Mouse (Mus musculus): ENCODE data around the gene Idh3a. TPM values are rescaled to one million over a fixed set of nuclear protein-coding genes. Genes with fewer than 3 reads are reported as not detected.

Idh3a gene
- polyA plus RNA-seq, 1 experiment from 2014 or later: 141 TPM

DNA sequence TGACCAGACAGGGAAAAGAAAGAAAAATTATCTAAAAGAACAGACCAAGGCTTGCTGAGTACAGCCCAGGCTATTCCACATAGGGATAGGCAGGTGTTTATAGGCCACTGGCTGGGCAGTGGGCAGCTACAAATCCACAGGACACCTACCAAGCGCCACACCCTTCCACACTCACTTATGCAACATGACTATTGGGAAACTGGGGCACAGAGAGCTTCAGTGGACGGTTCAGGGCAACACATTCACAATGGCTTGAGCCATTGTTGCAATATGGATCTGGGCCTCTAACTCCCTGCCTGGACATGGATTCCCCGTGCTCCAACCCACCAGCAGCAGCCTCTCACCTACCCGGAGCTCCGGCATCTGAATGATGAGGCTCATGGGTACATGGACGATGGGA lies 36.7 kb upstream of the Idh3a start:
- 84% methylated on average over 6 of the region's 6 CpGs for WGBS
- H3K4me1 ChIP-seq (ENCODE audit: control insufficient read depth, insufficient read depth, low read length): no peaks in the 10 kb centered on the region
- no peak overlapping the region for H3K4me2 ChIP-seq (ENCODE audit: low read length)
- H3K36me3 ChIP-seq (ENCODE audit: control insufficient read depth, insufficient read depth, low read length): no peaks in the 10 kb centered on the region
- H3K9me3 ChIP-seq (replicated peaks; ENCODE audit: control insufficient read depth, low read length): no peaks in the 10 kb centered on the region
- DNase-seq (ENCODE audit: low spot score) (no peak), ATAC-seq (no peak)
- H3K27me3 ChIP-seq (replicated peaks; ENCODE audit: control insufficient read depth, insufficient read depth, low read length): no peaks in the 10 kb centered on the region
- no peak overlapping the region for H3K4me3 ChIP-seq (ENCODE audit: low read depth, low read length)
- no peak overlapping the region for H3K9ac ChIP-seq (ENCODE audit: low read length)
- H3K27ac ChIP-seq (ENCODE audit: low read depth, low read length): no peak overlapping the region

DNA sequence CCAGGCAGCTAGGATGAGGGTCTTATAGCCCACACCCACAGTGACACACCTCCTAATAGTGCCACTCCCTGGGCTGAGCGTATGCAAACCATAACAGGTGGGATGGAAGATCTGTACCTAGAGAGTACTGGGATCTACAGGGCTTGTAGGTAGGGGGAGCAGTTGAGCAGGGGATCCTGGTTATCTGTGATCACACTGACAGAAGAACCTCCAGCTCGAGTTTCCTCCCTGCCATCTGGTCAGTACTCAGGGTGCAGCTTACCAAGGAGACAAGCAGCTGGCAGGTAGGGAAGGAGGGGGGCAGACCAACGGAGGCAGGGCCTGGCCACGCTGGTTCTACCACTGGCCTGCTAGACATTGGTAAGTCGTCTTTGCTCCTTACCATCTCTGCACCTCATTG lies 33.7 kb upstream of the Idh3a start:
- Histone ChIP-seq H3K27me3 (replicated peaks; ENCODE audit: control insufficient read depth, insufficient read depth, low read length) (no peaks in the 10 kb centered on the region), H3K4me1 (ENCODE audit: control insufficient read depth, insufficient read depth, low read length) (no peaks in the 10 kb centered on the region), H3K4me3 (ENCODE audit: low read depth, low read length) (no peak overlapping the region), H3K36me3 (ENCODE audit: control insufficient read depth, insufficient read depth, low read length) (no peaks in the 10 kb centered on the region), H3K9me3 (replicated peaks; ENCODE audit: control insufficient read depth, low read length) (no peaks in the 10 kb centered on the region), H3K27ac (ENCODE audit: low read depth, low read length) (no peak overlapping the region), H3K4me2 (ENCODE audit: low read length) (no peak overlapping the region), H3K9ac (ENCODE audit: low read length) (no peak overlapping the region)
- DNase-seq (ENCODE audit: low spot score) (peak; percentile 29), ATAC-seq (no peak)
- 28% methylated on average over 5 of the region's 5 CpGs for WGBS

GRCm38 (mm10) chr9:54555044-54555443 lies 31.1 kb upstream of the Idh3a start:
- H3K9ac ChIP-seq (ENCODE audit: low read length): no peak overlapping the region
- ATAC-seq: no peak
- H3K4me3 ChIP-seq (ENCODE audit: low read depth, low read length): no peak overlapping the region
- H3K36me3 ChIP-seq (ENCODE audit: control insufficient read depth, insufficient read depth, low read length): no peaks in the 10 kb centered on the region
- H3K4me2 ChIP-seq (ENCODE audit: low read length): no peak overlapping the region
- no peaks in the 10 kb centered on the region for H3K9me3 ChIP-seq (replicated peaks; ENCODE audit: control insufficient read depth, low read length)
- 0 out of 2 replicates have a peak, but pooled peaks cover 3% of the 10 kb centered on the region for H3K4me1 ChIP-seq (ENCODE audit: control insufficient read depth, insufficient read depth, low read length)
- no peaks in the 10 kb centered on the region for H3K27me3 ChIP-seq (replicated peaks; ENCODE audit: control insufficient read depth, insufficient read depth, low read length)
- 78% methylated on average over 2 of the region's 2 CpGs for WGBS
- DNase-seq (ENCODE audit: low spot score): no peak
- no peak overlapping the region for H3K27ac ChIP-seq (ENCODE audit: low read depth, low read length)

- H3K4me1 ChIP-seq (ENCODE audit: control insufficient read depth, insufficient read depth, low read length): peaks cover 6% of the 10 kb centered on the region; the same call in 1 of the 2 replicates
- H3K9ac ChIP-seq (ENCODE audit: low read length): no peak overlapping the region
- WGBS: 78% methylated on average over 8 of the region's 8 CpGs
- DNase-seq (ENCODE audit: low spot score) (no peak), ATAC-seq (no peak)
- H3K27me3 ChIP-seq (replicated peaks; ENCODE audit: control insufficient read depth, insufficient read depth, low read length): no peaks in the 10 kb centered on the region
- no peak overlapping the region for H3K4me2 ChIP-seq (ENCODE audit: low read length)
- no peak overlapping the region for H3K27ac ChIP-seq (ENCODE audit: low read depth, low read length)
- no peaks in the 10 kb centered on the region for H3K36me3 ChIP-seq (ENCODE audit: control insufficient read depth, insufficient read depth, low read length)
- no peaks in the 10 kb centered on the region for H3K9me3 ChIP-seq (replicated peaks; ENCODE audit: control insufficient read depth, low read length)
- H3K4me3 ChIP-seq (ENCODE audit: low read depth, low read length): no peak overlapping the region
These were observed 27.4 kb upstream of the Idh3a start for GRCm38 (mm10) chr9:54558731-54559130.

- ATAC-seq (peak; percentile 97), DNase-seq (ENCODE audit: low spot score) (peak; percentile 83)
- Histone ChIP-seq H3K27me3 (replicated peaks; ENCODE audit: control insufficient read depth, insufficient read depth, low read length) (no peaks in the 10 kb centered on the region), H3K36me3 (ENCODE audit: control insufficient read depth, insufficient read depth, low read length) (no peaks in the 10 kb centered on the region), H3K9me3 (replicated peaks; ENCODE audit: control insufficient read depth, low read length) (no peaks in the 10 kb centered on the region), H3K4me1 (ENCODE audit: control insufficient read depth, insufficient read depth, low read length) (peaks cover 6% of the 10 kb centered on the region; the same call in 1 of the 2 replicates), H3K27ac (ENCODE audit: low read depth, low read length) (no peak within 1 kb of the TSS), H3K9ac (ENCODE audit: low read length) (peak within 1 kb of the TSS; percentile 67), H3K4me3 (ENCODE audit: low read depth, low read length) (peak within 1 kb of the TSS; percentile 49), H3K4me2 (ENCODE audit: low read length) (peak within 1 kb of the TSS; percentile 66)
- 1% methylated on average over 54 of the region's 54 CpGs for WGBS
These were observed 26.2 kb upstream of the Idh3a start, which contains the start of gene Cib2 for GRCm38 (mm10) chr9:54559771-54560471. Gene Cib2 (minus strand): TSS chr9:54560218.

DNA sequence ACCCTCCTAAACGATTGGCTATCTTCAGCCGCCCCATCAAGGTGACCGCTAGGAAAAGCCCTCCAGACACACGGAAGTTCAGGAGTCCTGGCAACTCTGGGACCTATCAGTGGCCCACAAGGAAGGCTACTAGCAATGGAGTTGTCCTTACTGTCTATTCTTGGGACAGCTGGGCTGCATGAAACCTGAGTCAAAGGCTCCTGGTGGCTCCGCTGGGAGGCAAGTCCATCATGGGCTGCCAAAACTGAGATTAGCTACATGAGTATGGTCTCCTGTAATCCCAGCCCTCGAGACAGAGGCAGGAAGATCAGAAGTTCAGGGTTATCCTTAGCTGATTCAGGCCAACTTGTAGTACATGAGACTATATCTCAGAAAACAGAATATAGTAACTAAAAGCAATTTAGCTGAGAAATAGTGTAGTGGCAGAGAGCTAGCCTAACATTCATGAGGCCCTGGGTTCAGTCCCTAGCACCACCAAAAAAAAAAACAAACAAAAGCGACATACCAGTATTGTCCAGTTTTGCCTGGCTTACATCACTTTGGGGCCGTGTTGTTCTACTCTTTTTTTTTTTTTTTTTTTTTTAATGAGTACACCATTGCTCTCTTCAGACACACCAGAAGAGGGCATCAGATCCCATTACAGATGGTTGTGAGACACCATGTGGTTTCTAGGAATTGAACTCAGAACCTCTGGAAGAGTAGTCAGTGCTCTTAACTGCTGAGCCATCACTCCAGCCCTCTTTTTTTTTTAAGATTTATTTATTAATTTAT lies 25.1 kb upstream of the Idh3a start:
- 84% methylated on average over 8 of the region's 8 CpGs for WGBS
- Histone ChIP-seq H3K4me2 (ENCODE audit: low read length) (no peak overlapping the region), H3K4me1 (ENCODE audit: control insufficient read depth, insufficient read depth, low read length) (peaks cover 6% of the 10 kb centered on the region; the same call in 1 of the 2 replicates), H3K4me3 (ENCODE audit: low read depth, low read length) (no peak overlapping the region), H3K9me3 (replicated peaks; ENCODE audit: control insufficient read depth, low read length) (no peaks in the 10 kb centered on the region), H3K27ac (ENCODE audit: low read depth, low read length) (no peak overlapping the region), H3K27me3 (replicated peaks; ENCODE audit: control insufficient read depth, insufficient read depth, low read length) (no peaks in the 10 kb centered on the region), H3K9ac (ENCODE audit: low read length) (0 out of 2 replicates have a peak overlapping the region, but pooled peaks have one; percentile 67), H3K36me3 (ENCODE audit: control insufficient read depth, insufficient read depth, low read length) (no peaks in the 10 kb centered on the region)
- ATAC-seq (no peak), DNase-seq (ENCODE audit: low spot score) (no peak)

- H3K27ac ChIP-seq (ENCODE audit: low read depth, low read length): no peak overlapping the region
- no peak for ATAC-seq
- no peak overlapping the region for H3K4me3 ChIP-seq (ENCODE audit: low read depth, low read length)
- no peak overlapping the region for H3K9ac ChIP-seq (ENCODE audit: low read length)
- WGBS: 63% methylated on average over 4 of the region's 4 CpGs
- no peaks in the 10 kb centered on the region for H3K4me1 ChIP-seq (ENCODE audit: control insufficient read depth, insufficient read depth, low read length)
- H3K4me2 ChIP-seq (ENCODE audit: low read length): no peak overlapping the region
- H3K27me3 ChIP-seq (replicated peaks; ENCODE audit: control insufficient read depth, insufficient read depth, low read length): no peaks in the 10 kb centered on the region
- no peaks in the 10 kb centered on the region for H3K36me3 ChIP-seq (ENCODE audit: control insufficient read depth, insufficient read depth, low read length)
- no peaks in the 10 kb centered on the region for H3K9me3 ChIP-seq (replicated peaks; ENCODE audit: control insufficient read depth, low read length)
- DNase-seq (ENCODE audit: low spot score): no peak
These were observed 19.2 kb upstream of the Idh3a start for GRCm38 (mm10) chr9:54566958-54567357.

DNA sequence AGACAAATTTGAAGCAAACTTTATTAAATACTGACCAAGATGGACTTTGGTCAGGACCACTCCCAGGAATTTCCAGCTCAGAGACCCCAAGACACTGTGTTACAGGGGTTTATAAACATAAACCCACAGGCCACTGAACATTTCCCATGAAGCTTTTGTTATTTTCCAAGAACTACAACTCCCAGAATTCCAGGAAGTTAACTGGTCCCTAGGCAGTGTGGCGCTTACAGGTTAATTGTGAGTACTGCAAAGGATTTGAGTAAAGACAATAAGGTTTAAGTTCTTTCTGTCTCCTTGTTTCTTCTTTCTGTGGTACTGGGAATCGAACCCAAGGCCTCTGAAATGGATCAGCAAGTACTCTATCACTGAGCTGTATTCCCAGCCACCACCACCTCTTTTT lies 17.4 kb upstream of the Idh3a start:
- no peaks in the 10 kb centered on the region for H3K27me3 ChIP-seq (replicated peaks; ENCODE audit: control insufficient read depth, insufficient read depth, low read length)
- H3K4me2 ChIP-seq (ENCODE audit: low read length): no peak overlapping the region
- H3K4me3 ChIP-seq (ENCODE audit: low read depth, low read length): no peak overlapping the region
- 25% methylated on average over 2 of the region's 2 CpGs for WGBS
- H3K4me1 ChIP-seq (ENCODE audit: control insufficient read depth, insufficient read depth, low read length): no peaks in the 10 kb centered on the region
- ATAC-seq: no peak
- peak; percentile 73 for DNase-seq (ENCODE audit: low spot score)
- no peaks in the 10 kb centered on the region for H3K9me3 ChIP-seq (replicated peaks; ENCODE audit: control insufficient read depth, low read length)
- H3K9ac ChIP-seq (ENCODE audit: low read length): no peak overlapping the region
- no peaks in the 10 kb centered on the region for H3K36me3 ChIP-seq (ENCODE audit: control insufficient read depth, insufficient read depth, low read length)
- no peak overlapping the region for H3K27ac ChIP-seq (ENCODE audit: low read depth, low read length)

All from forebrain, embryonic 14.5 days (tissue).